Comparison of ENCODE assay signal across 8 mouse cellular contexts in genomic region chr11:69803328-69803727, GRCm38 (mm10). TPM values are rescaled to one million over a fixed set of nuclear protein-coding genes. Genes with fewer than 3 reads are reported as not detected.
DNase-seq lines count a peak whose midpoint lies in the region; ATAC-seq and TF ChIP-seq lines count a peak whose summit lies in the region.

No protein-coding gene starts in this region.

- H3K4me2 ChIP-seq in kidney, embryonic 14.5 days (replicated peaks; ENCODE audit: low read depth, low read length) = peak overlapping the region; percentile 94
- H3K4me2 ChIP-seq in intestine, embryonic 14.5 days (ENCODE audit: low read length) = peak overlapping the region; percentile 82
- peak overlapping the region; percentile 96 for H3K4me2 ChIP-seq in midbrain, postnatal 0 days (ENCODE audit: low read depth, low read length, poor library complexity, severe bottlenecking)

- H3K27ac ChIP-seq in kidney, embryonic 14.5 days (ENCODE audit: low read depth, low read length) = no peak overlapping the region; the same call in 1 of the 2 replicates
- H3K27ac ChIP-seq in cortical plate, adult 2 months (ENCODE audit: insufficient read depth, low read length) = no peak overlapping the region
- no peak overlapping the region for H3K27ac ChIP-seq in intestine, embryonic 14.5 days (ENCODE audit: low read depth)
- H3K27ac ChIP-seq in midbrain, postnatal 0 days (ENCODE audit: low read depth, low read length) = peak overlapping the region; percentile 62

- TF ChIP-seq CTCF in cortical plate, adult 2 months (IDR thresholded peaks at IDR 0.05; ENCODE audit: extremely low read depth, insufficient read depth, low read length) = no peak
- no peak for TF ChIP-seq CTCF in midbrain, postnatal 0 days (IDR thresholded peaks at IDR 0.05)

- H3K9ac ChIP-seq in kidney, embryonic 14.5 days (ENCODE audit: low read depth, low read length) = peak overlapping the region; percentile 42
- peak overlapping the region; percentile 42 for H3K9ac ChIP-seq in intestine, embryonic 14.5 days (ENCODE audit: low read length)
- H3K9ac ChIP-seq in midbrain, postnatal 0 days (replicated peaks; ENCODE audit: low read length, poor library complexity, severe bottlenecking) = peak overlapping the region; percentile 68

- H3K4me1 ChIP-seq in kidney, embryonic 14.5 days (ENCODE audit: control insufficient read depth, insufficient read depth, low read length) = peaks cover 46% of the 10 kb centered on the region
- H3K4me1 ChIP-seq in cortical plate, adult 2 months (ENCODE audit: control insufficient read depth, insufficient read depth, low read length) = peaks cover 1% of the 10 kb centered on the region; the same call in 1 of the 2 replicates
- peaks cover 44% of the 10 kb centered on the region for H3K4me1 ChIP-seq in intestine, embryonic 14.5 days (replicated peaks; ENCODE audit: control insufficient read depth, insufficient read depth, low read length)
- peaks cover 11% of the 10 kb centered on the region; the same call in 1 of the 2 replicates for H3K4me1 ChIP-seq in midbrain, postnatal 0 days (ENCODE audit: insufficient read depth, low read length)

- TF ChIP-seq POLR2A in cortical plate, adult 2 months (IDR thresholded peaks at IDR 0.05; ENCODE audit: extremely low read depth, insufficient read depth, low read length) = no peak

- no peak for ATAC-seq in kidney, embryonic 14.5 days (ENCODE audit: low FRiP score, low TSS enrichment)
- ATAC-seq in intestine, embryonic 14.5 days (replicated peaks; ENCODE audit: low FRiP score, low TSS enrichment, low read depth) = peak; percentile 16; the same call in 1 of the 2 replicates
- no peak for ATAC-seq in midbrain, postnatal 0 days (ENCODE audit: low FRiP score)
- ATAC-seq in frontal cortex, adult (ENCODE audit: low TSS enrichment) = no peak

- peak overlapping the region; percentile 48 for H3K4me3 ChIP-seq in kidney, embryonic 14.5 days (ENCODE audit: low read length)
- peak overlapping the region; percentile 78; the same call in 1 of the 2 replicates for H3K4me3 ChIP-seq in cortical plate, adult 2 months (ENCODE audit: insufficient read depth, low read length)
- peak overlapping the region; percentile 58 for H3K4me3 ChIP-seq in intestine, embryonic 14.5 days (ENCODE audit: low read depth, low read length)
- peak overlapping the region; percentile 49 for H3K4me3 ChIP-seq in midbrain, postnatal 0 days (ENCODE audit: low read depth, low read length)

- no peak for DNase-seq in kidney, postnatal 25 days
- DNase-seq in intestine, embryonic 14.5 days (ENCODE audit: low spot score) = no peak
- DNase-seq in midbrain, postnatal 0 days (ENCODE audit: low spot score) = no peak
- DNase-seq in layer of hippocampus, adult 8-10 months (ENCODE audit: low spot score in 2 of 2) = no peak
- no peak for DNase-seq in gastrocnemius, postnatal 10 days

- WGBS in kidney, embryonic 14.5 days = 3% methylated on average over 12 of the region's 12 CpGs
- WGBS in intestine, embryonic 14.5 days = 3% methylated on average over 12 of the region's 12 CpGs
- 5% methylated on average over 12 of the region's 12 CpGs for WGBS in midbrain, postnatal 0 days

- no peaks in the 10 kb centered on the region for H3K36me3 ChIP-seq in kidney, embryonic 14.5 days (ENCODE audit: control insufficient read depth, insufficient read depth, low read length)
- H3K36me3 ChIP-seq in intestine, embryonic 14.5 days (ENCODE audit: control insufficient read depth, insufficient read depth, low read length) = no peaks in the 10 kb centered on the region
- H3K36me3 ChIP-seq in midbrain, postnatal 0 days (ENCODE audit: insufficient read depth, low read length) = no peaks in the 10 kb centered on the region

- H3K27me3 ChIP-seq in kidney, embryonic 14.5 days (ENCODE audit: control insufficient read depth, insufficient read depth, low read length) = peaks cover 34% of the 10 kb centered on the region
- H3K27me3 ChIP-seq in intestine, embryonic 14.5 days (replicated peaks; ENCODE audit: control insufficient read depth, insufficient read depth, low read length) = peaks cover 38% of the 10 kb centered on the region
- H3K27me3 ChIP-seq in midbrain, postnatal 0 days (ENCODE audit: insufficient read depth, low read length) = 0 out of 2 replicates have a peak, but pooled peaks cover 4% of the 10 kb centered on the region

- 0 out of 2 replicates have a peak, but pooled peaks cover 3% of the 10 kb centered on the region for H3K9me3 ChIP-seq in kidney, embryonic 14.5 days (ENCODE audit: control insufficient read depth, low read length)
- no peaks in the 10 kb centered on the region for H3K9me3 ChIP-seq in intestine, embryonic 14.5 days (ENCODE audit: control insufficient read depth, low read length)
- H3K9me3 ChIP-seq in midbrain, postnatal 0 days (ENCODE audit: low read length) = no peaks in the 10 kb centered on the region

RNA-seq across cellular contexts. Expression of gene Fgf11, which starts 1.7 kb away (rescaled TPM):
- 1.7 and 1.9 TPM in 2 replicates for polyA plus RNA-seq in kidney, embryonic 14.5 days (2014; fragmentation: Nextera tagmentation; extraction: Ambion mirVana)
- 17.3 and 17.6 TPM in 2 replicates for polyA plus RNA-seq in cortical plate, adult 2 months (2012; rRNA removed)
- 1.1 and 1.4 TPM in 2 replicates for polyA plus RNA-seq in intestine, embryonic 14.5 days (2014; fragmentation: Nextera tagmentation; extraction: Ambion mirVana)
- total RNA-seq in midbrain, postnatal 0 days (2014; rRNA removed) = 12.7 and 16.4 TPM in 2 replicates
- polyA plus RNA-seq in midbrain, postnatal 0 days (2015; fragmentation: Nextera tagmentation; extraction: Ambion mirVana) = 2.6 and 2.8 TPM in 2 replicates
- 10 to 100 TPM; 26.1 to 36.5 (median 30.6) TPM for total RNA-seq in layer of hippocampus, adult 8-10 months (2022)
- 10 to 100 TPM; 10.5 to 12.2 TPM for total RNA-seq in gastrocnemius, postnatal 10 days (2021)

RNA-seq across cellular contexts. Expression of gene Tmem102, which starts 2.1 kb away (rescaled TPM):
- polyA plus RNA-seq in kidney, embryonic 14.5 days (2014; fragmentation: Nextera tagmentation; extraction: Ambion mirVana) = 6.4 and 7.7 TPM in 2 replicates
- 0.06 TPM in 1 of 2 replicates, not detected in the other for polyA plus RNA-seq in cortical plate, adult 2 months (2012; rRNA removed)
- 16.1 and 22.9 TPM in 2 replicates for polyA plus RNA-seq in intestine, embryonic 14.5 days (2014; fragmentation: Nextera tagmentation; extraction: Ambion mirVana)
- total RNA-seq in midbrain, postnatal 0 days (2014; rRNA removed) = 0.16 TPM in 1 of 2 replicates, not detected in the other
- polyA plus RNA-seq in midbrain, postnatal 0 days (2015; fragmentation: Nextera tagmentation; extraction: Ambion mirVana) = 0.80 and 0.94 TPM in 2 replicates
- under 1 TPM in 2 of 4 experiments, not detected in 2; 0.17 to 0.47 TPM for total RNA-seq in layer of hippocampus, adult 8-10 months (2022)
- not detected for total RNA-seq in gastrocnemius, postnatal 10 days (2021)

RNA-seq across cellular contexts. Expression of gene Chrnb1, which starts 7.6 kb away (rescaled TPM):
- polyA plus RNA-seq in kidney, embryonic 14.5 days (2014; fragmentation: Nextera tagmentation; extraction: Ambion mirVana) = 4.6 and 6.5 TPM in 2 replicates
- polyA plus RNA-seq in cortical plate, adult 2 months (2012; rRNA removed) = 1.4 and 2.1 TPM in 2 replicates
- 3.5 and 4.4 TPM in 2 replicates for polyA plus RNA-seq in intestine, embryonic 14.5 days (2014; fragmentation: Nextera tagmentation; extraction: Ambion mirVana)
- 1.5 and 1.6 TPM in 2 replicates for total RNA-seq in midbrain, postnatal 0 days (2014; rRNA removed)
- 1.1 TPM in 2 replicates for polyA plus RNA-seq in midbrain, postnatal 0 days (2015; fragmentation: Nextera tagmentation; extraction: Ambion mirVana)
- 1 to 10 TPM in 3 of 4 experiments, under 1 TPM in 1; 0.49 to 2.2 (median 1.1) TPM for total RNA-seq in layer of hippocampus, adult 8-10 months (2022)
- 100 to 1,000 TPM; 105 to 124 TPM for total RNA-seq in gastrocnemius, postnatal 10 days (2021)

RNA-seq across cellular contexts. Expression of gene Gm39566, which starts 11.8 kb away (rescaled TPM):
- polyA plus RNA-seq in kidney, embryonic 14.5 days (2014; fragmentation: Nextera tagmentation; extraction: Ambion mirVana) = not detected in 2 replicates
- not detected in 2 replicates for polyA plus RNA-seq in cortical plate, adult 2 months (2012; rRNA removed)
- not detected in 2 replicates for polyA plus RNA-seq in intestine, embryonic 14.5 days (2014; fragmentation: Nextera tagmentation; extraction: Ambion mirVana)
- total RNA-seq in midbrain, postnatal 0 days (2014; rRNA removed) = not detected in 2 replicates
- not detected in 2 replicates for polyA plus RNA-seq in midbrain, postnatal 0 days (2015; fragmentation: Nextera tagmentation; extraction: Ambion mirVana)
- not detected for total RNA-seq in layer of hippocampus, adult 8-10 months (2022)
- total RNA-seq in gastrocnemius, postnatal 10 days (2021) = not detected

RNA-seq across cellular contexts. Expression of gene Spem2, which starts 14.9 kb away (rescaled TPM):
- polyA plus RNA-seq in kidney, embryonic 14.5 days (2014; fragmentation: Nextera tagmentation; extraction: Ambion mirVana) = not detected in 2 replicates
- polyA plus RNA-seq in cortical plate, adult 2 months (2012; rRNA removed) = not detected in 2 replicates
- polyA plus RNA-seq in intestine, embryonic 14.5 days (2014; fragmentation: Nextera tagmentation; extraction: Ambion mirVana) = not detected in 2 replicates
- total RNA-seq in midbrain, postnatal 0 days (2014; rRNA removed) = not detected in 2 replicates
- not detected in 2 replicates for polyA plus RNA-seq in midbrain, postnatal 0 days (2015; fragmentation: Nextera tagmentation; extraction: Ambion mirVana)
- not detected for total RNA-seq in layer of hippocampus, adult 8-10 months (2022)
- total RNA-seq in gastrocnemius, postnatal 10 days (2021) = not detected
